Mouse (Mus musculus) stomach, embryonic 14.5 days (tissue): ENCODE results near the gene Smim24. TPM values are rescaled to one million over a fixed set of nuclear protein-coding genes. Genes with fewer than 3 reads are reported as not detected.
A peak's percentile ranks its signal among the peaks of the same experiment; 100 is the strongest.

Experiments
- ATAC-seq: fragments of 200-750 bp; cut with Nextera tagmentation; 2 replicates; pipeline ENCODE4 v1.8.0; 2017; ENCODE audit warnings: low read depth, moderate TSS enrichment; ENCODE audit not compliant: insufficient number of reproducible peaks, insufficient read depth, low FRiP score
- H3K27ac ChIP-seq: fragments of 300-500 bp; sonication (generic); 2 replicates; pipeline ENCODE4 v1.5.1; 2014; ENCODE audit warnings: mild to moderate bottlenecking, low read length, moderate library complexity, mixed read lengths
- H3K27me3 ChIP-seq: fragments of 300-500 bp; sonication (generic); 2 replicates; pipeline ENCODE4 v1.6.1; 2014; ENCODE audit warnings: low read length, control low read depth, mixed read lengths; ENCODE audit not compliant: control insufficient read depth, insufficient read depth
- H3K36me3 ChIP-seq: fragments of 300-500 bp; sonication (generic); 2 replicates; pipeline ENCODE4 v1.6.1; 2014; ENCODE audit warnings: mild to moderate bottlenecking, control low read depth, low read length, moderate library complexity, mixed read lengths; ENCODE audit not compliant: control insufficient read depth, insufficient read depth
- H3K4me1 ChIP-seq: fragments of 300-500 bp; sonication (generic); 2 replicates; pipeline ENCODE4 v1.6.1; 2014; ENCODE audit warnings: low read length, control low read depth, mixed read lengths; ENCODE audit not compliant: control insufficient read depth, insufficient read depth
- H3K4me2 ChIP-seq: fragments of 300-500 bp; sonication (generic); replicated peaks from 2 replicates; pipeline ENCODE4 v1.6.1; 2014; ENCODE audit warnings: low read depth, low read length, control low read depth
- H3K4me3 ChIP-seq: fragments of 300-500 bp; sonication (generic); 2 replicates; pipeline ENCODE4 v1.5.1; 2014; ENCODE audit warnings: low read depth, low read length, control low read depth
- H3K9ac ChIP-seq: fragments of 300-500 bp; sonication (generic); replicated peaks from 2 replicates; pipeline ENCODE4 v1.6.1; 2014; ENCODE audit warnings: low read depth, mild to moderate bottlenecking, control low read depth, low read length, moderate library complexity, mixed read lengths
- H3K9me3 ChIP-seq: fragments of 300-500 bp; sonication (generic); 2 replicates; pipeline ENCODE4 v1.6.1; 2016; ENCODE audit warnings: low read depth, low read length, control low read depth; ENCODE audit not compliant: control insufficient read depth
- WGBS: fragments of 180-500 bp; shearing (Covaris S2); extraction: QIAGEN DNeasy Blood & Tissue Kit; methylation state at CpG from one replicate; pipeline ENCODE4 v1.1.7; 2014; 5-methylcytosine and 5-hydroxymethylcytosine counted together
- polyA plus RNA-seq: library from polyadenylated mRNA; unstranded; fragments of >200 nt; fragmentation: Nextera tagmentation; extraction: Ambion mirVana; gene quantifications from 2 replicates; pipeline ENCODE4 v1.2.1, GENCODE M21; 2014

The Smim24 gene
- polyA plus RNA-seq, 1 experiment from 2014 or later = 21.5 TPM

- WGBS = 92% methylated on average over 10 of the region's 10 CpGs
- H3K9ac ChIP-seq = no peak overlapping the region
- H3K36me3 ChIP-seq = peaks cover 45% of the 10 kb centered on the region
- H3K9me3 ChIP-seq = no peaks in the 10 kb centered on the region
- no peaks in the 10 kb centered on the region for H3K27me3 ChIP-seq
- no peak overlapping the region for H3K4me3 ChIP-seq
- no peak overlapping the region for H3K4me2 ChIP-seq
- H3K4me1 ChIP-seq = peaks cover 16% of the 10 kb centered on the region
- ATAC-seq = no peak
- no peak overlapping the region for H3K27ac ChIP-seq
Measured at GRCm38 (mm10) chr10:81375322-81375721, 17.5 kb upstream of the Smim24 start.

- H3K4me1 ChIP-seq = peaks cover 16% of the 10 kb centered on the region
- H3K9ac ChIP-seq = peak overlapping the region; percentile 89; the same call in 1 of the 2 replicates
- no peak overlapping the region for H3K27ac ChIP-seq
- no peaks in the 10 kb centered on the region for H3K27me3 ChIP-seq
- ATAC-seq = no peak
- no peaks in the 10 kb centered on the region for H3K9me3 ChIP-seq
- H3K36me3 ChIP-seq = peaks cover 33% of the 10 kb centered on the region; the same call in 1 of the 2 replicates
- H3K4me3 ChIP-seq = peak overlapping the region; percentile 79
- peak overlapping the region; percentile 79 for H3K4me2 ChIP-seq
- 36% methylated on average over 6 of the region's 6 CpGs for WGBS
Measured at GRCm38 (mm10) chr10:81376561-81377361, 16.1 kb upstream of the Smim24 start.

GRCm38 (mm10) chr10:81377362-81377664, 15.5 kb upstream of the Smim24 start:
- Histone ChIP-seq H3K27ac (no peak overlapping the region), H3K9me3 (no peaks in the 10 kb centered on the region), H3K4me1 (peaks cover 16% of the 10 kb centered on the region), H3K36me3 (peaks cover 29% of the 10 kb centered on the region; the same call in 1 of the 2 replicates), H3K4me3 (peak overlapping the region; percentile 79), H3K9ac (peak overlapping the region; percentile 89), H3K4me2 (peak overlapping the region; percentile 79), H3K27me3 (no peaks in the 10 kb centered on the region)
- no peak for ATAC-seq
- 28% methylated on average over 2 of the region's 2 CpGs for WGBS

- Histone ChIP-seq H3K9ac (peak within 1 kb of the TSS; percentile 89), H3K4me1 (peaks cover 16% of the 10 kb centered on the region), H3K9me3 (no peaks in the 10 kb centered on the region), H3K36me3 (peaks cover 23% of the 10 kb centered on the region; the same call in 1 of the 2 replicates), H3K27ac (peak within 1 kb of the TSS; percentile 72; the same call in 1 of the 2 replicates), H3K27me3 (no peaks in the 10 kb centered on the region), H3K4me2 (peak within 1 kb of the TSS; percentile 79), H3K4me3 (peak within 1 kb of the TSS; percentile 79)
- WGBS = 2% methylated on average over 56 of the region's 59 CpGs
- ATAC-seq = peak; percentile 30
Measured at GRCm38 (mm10) chr10:81377793-81378552, 14.9 kb upstream of the Smim24 start, which contains the start of gene Fzr1. Gene Fzr1 (minus strand): TSS chr10:81378516.

DNA sequence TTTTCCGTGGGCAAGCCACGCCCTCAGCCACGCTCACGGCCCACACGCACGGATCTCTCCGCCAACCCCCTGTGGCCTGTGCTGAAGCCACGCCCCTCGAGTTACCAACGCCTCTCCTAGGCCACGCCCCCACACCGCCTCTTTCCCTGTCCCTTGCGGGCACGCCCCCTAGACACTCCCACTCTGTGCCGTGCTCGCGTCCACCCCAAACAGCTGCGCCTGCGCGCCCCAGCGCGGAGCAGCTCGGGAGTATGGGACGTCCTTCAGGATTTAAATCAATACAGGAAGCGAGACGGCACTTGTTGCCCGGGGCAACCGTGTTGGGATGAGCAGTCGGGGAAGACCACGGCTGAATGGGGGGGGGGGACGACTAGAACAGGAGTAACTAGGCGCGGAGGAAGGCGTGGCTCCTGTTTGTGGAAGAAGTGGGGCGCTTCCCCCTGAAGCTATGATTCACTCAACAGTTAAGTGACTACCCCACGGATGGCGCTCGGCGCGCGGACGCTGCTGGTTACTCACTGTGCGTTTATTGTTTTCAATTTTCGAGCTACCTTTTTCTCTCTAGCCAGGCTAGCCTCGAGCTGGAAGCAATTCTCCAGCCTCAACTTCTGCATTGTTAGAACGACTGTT, 14.2 kb upstream of the Smim24 start:
- H3K36me3 ChIP-seq = peaks cover 16% of the 10 kb centered on the region; the same call in 1 of the 2 replicates
- peaks cover 16% of the 10 kb centered on the region for H3K4me1 ChIP-seq
- H3K4me2 ChIP-seq = peak overlapping the region; percentile 56
- peak overlapping the region; percentile 18 for H3K9ac ChIP-seq
- WGBS = under 1% methylated on average over 46 of the region's 46 CpGs
- H3K9me3 ChIP-seq = no peaks in the 10 kb centered on the region
- H3K27me3 ChIP-seq = no peaks in the 10 kb centered on the region
- H3K4me3 ChIP-seq = peak overlapping the region; percentile 79
- peak; percentile 97 for ATAC-seq
- H3K27ac ChIP-seq = peak overlapping the region; percentile 62; the same call in 1 of the 2 replicates

- Histone ChIP-seq H3K36me3 (peaks cover 11% of the 10 kb centered on the region; the same call in 1 of the 2 replicates), H3K9me3 (no peaks in the 10 kb centered on the region), H3K4me2 (peak overlapping the region; percentile 56), H3K4me3 (peak overlapping the region; percentile 79), H3K27me3 (no peaks in the 10 kb centered on the region), H3K4me1 (peaks cover 16% of the 10 kb centered on the region), H3K9ac (peak overlapping the region; percentile 18), H3K27ac (peak overlapping the region; percentile 62; the same call in 1 of the 2 replicates)
- ATAC-seq = no peak
- WGBS = 63% methylated on average over 3 of the region's 3 CpGs
Measured at GRCm38 (mm10) chr10:81379183-81379553, 13.7 kb upstream of the Smim24 start.

DNA sequence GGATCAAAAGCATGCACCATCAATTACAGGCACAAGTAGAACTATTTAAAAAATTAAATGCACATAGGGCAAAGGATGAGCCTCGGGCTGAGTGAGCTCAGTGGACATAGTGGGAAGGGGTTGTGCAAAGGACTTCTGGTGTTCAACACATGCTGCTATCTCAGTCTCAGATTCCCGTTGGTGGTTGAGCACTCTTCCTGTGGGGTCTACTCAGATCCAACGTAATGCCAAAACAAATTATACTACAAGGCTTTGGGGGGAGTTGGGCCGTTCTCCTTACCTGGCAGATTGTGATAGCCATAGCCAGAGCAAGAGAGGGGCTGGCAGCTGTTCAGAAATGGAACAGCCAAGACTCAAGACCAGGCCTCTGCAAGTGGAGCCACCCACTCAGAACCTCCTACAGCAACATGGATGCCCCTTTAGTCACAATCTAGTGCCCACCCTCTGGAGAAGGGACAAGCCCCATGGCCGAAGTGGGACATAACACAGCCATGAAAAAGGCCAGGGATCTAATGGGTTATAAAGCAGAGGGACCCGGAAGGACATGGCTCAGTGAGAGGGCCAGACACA, 13.0 kb upstream of the Smim24 start:
- Histone ChIP-seq H3K9ac (no peak overlapping the region), H3K9me3 (no peaks in the 10 kb centered on the region), H3K27ac (no peak overlapping the region), H3K4me1 (peaks cover 17% of the 10 kb centered on the region), H3K27me3 (no peaks in the 10 kb centered on the region), H3K4me2 (no peak overlapping the region), H3K36me3 (peaks cover 8% of the 10 kb centered on the region; the same call in 1 of the 2 replicates), H3K4me3 (no peak overlapping the region)
- ATAC-seq = no peak
- 91% methylated on average over 6 of the region's 6 CpGs for WGBS

DNA sequence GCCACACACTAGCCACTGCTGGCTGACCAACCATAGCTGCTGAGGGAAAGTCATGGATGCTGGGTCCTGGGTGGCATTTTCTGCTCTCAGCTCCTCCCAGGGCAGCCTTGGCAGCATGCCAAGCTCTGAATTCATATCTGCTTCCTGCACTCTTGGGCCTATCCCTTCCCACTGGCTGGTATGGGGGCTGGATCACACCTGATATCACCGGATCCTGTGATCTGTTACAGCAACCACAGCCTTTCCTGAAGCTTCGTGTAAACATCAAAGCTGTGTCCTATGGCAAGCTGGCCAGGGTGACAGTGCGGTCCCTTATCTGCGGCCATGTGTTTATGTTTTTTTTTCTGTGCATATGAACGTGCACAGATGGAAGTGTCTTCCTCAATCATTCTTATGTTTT, 10.8 kb upstream of the Smim24 start:
- Histone ChIP-seq H3K4me3 (no peak overlapping the region), H3K4me2 (no peak overlapping the region), H3K9ac (no peak overlapping the region), H3K36me3 (peaks cover 12% of the 10 kb centered on the region), H3K27me3 (no peaks in the 10 kb centered on the region), H3K4me1 (peaks cover 17% of the 10 kb centered on the region), H3K9me3 (no peaks in the 10 kb centered on the region), H3K27ac (no peak overlapping the region)
- no peak for ATAC-seq
- WGBS = 69% methylated on average over 5 of the region's 5 CpGs
